Mouse (Mus musculus) lung, postnatal 0 days (tissue): ENCODE measurements around the gene Fam149b.

Experiments
- CTCF ChIP-seq: IDR thresholded peaks from 2 replicates; pipeline ENCODE4 v1.5.1; 2016; ENCODE audit warnings: antibody characterized with exemption, mild to moderate bottlenecking
- EP300 ChIP-seq: IDR thresholded peaks from 2 replicates; pipeline ENCODE4 v1.6.1; 2016; ENCODE audit warnings: antibody characterized with exemption, mild to moderate bottlenecking, control low read depth

- TF ChIP-seq CTCF (no peak), EP300 (no peak)
These were observed 23.9 kb downstream of the Fam149b start for GRCm38 (mm10) chr14:20371854-20372253.
